ENCODE assay signal across 8 mouse cellular contexts in genomic region chr7:27837896-27838295, GRCm38 (mm10). TPM values are rescaled to one million over a fixed set of nuclear protein-coding genes. Genes with fewer than 3 reads are reported as not detected.
A peak's percentile ranks its signal among the peaks of the same experiment; 100 is the strongest.
DNase-seq lines count a peak whose midpoint lies in the region; ATAC-seq lines count a peak whose summit lies in the region.

No protein-coding gene starts in this region.

- no peaks in the 10 kb centered on the region for H3K9me3 ChIP-seq in forebrain, embryonic 11.5 days (ENCODE audit: control insufficient read depth, low read length)
- no peaks in the 10 kb centered on the region for H3K9me3 ChIP-seq in limb, embryonic 15.5 days
- H3K9me3 ChIP-seq in stomach, embryonic 15.5 days = no peaks in the 10 kb centered on the region

- H3K9ac ChIP-seq in forebrain, embryonic 11.5 days (ENCODE audit: low read length) = peak overlapping the region; percentile 52
- H3K9ac ChIP-seq in limb, embryonic 15.5 days = peak overlapping the region; percentile 42
- H3K9ac ChIP-seq in stomach, embryonic 15.5 days = no peak overlapping the region; the same call in 1 of the 2 replicates

- no peaks in the 10 kb centered on the region for H3K36me3 ChIP-seq in forebrain, embryonic 11.5 days (ENCODE audit: control insufficient read depth, insufficient read depth, low read length)
- no peaks in the 10 kb centered on the region for H3K36me3 ChIP-seq in limb, embryonic 15.5 days
- no peaks in the 10 kb centered on the region for H3K36me3 ChIP-seq in stomach, embryonic 15.5 days

- H3K27ac ChIP-seq in forebrain, embryonic 11.5 days (ENCODE audit: low read depth, low read length) = peak overlapping the region; percentile 55; the same call in 1 of the 2 replicates
- H3K27ac ChIP-seq in limb, embryonic 15.5 days = peak overlapping the region; percentile 86
- peak overlapping the region; percentile 80 for H3K27ac ChIP-seq in stomach, embryonic 15.5 days

- WGBS in forebrain, embryonic 11.5 days = 38% methylated on average over 6 of the region's 6 CpGs
- 29% methylated on average over 6 of the region's 6 CpGs for WGBS in limb, embryonic 15.5 days
- WGBS in stomach, embryonic 15.5 days = 21% methylated on average over 6 of the region's 6 CpGs

- ATAC-seq in forebrain, embryonic 11.5 days (replicated peaks; ENCODE audit: low FRiP score) = 0 out of 2 replicates have a peak, but pooled peaks have one; percentile 14
- ATAC-seq in limb, embryonic 15.5 days (ENCODE audit: insufficient number of reproducible peaks, low FRiP score, low TSS enrichment, low read depth) = no peak
- no peak for ATAC-seq in stomach, embryonic 15.5 days (ENCODE audit: insufficient read depth, low FRiP score, low read depth)

- peak overlapping the region; percentile 39 for H3K4me3 ChIP-seq in forebrain, embryonic 11.5 days (ENCODE audit: low read depth, low read length)
- peak overlapping the region; percentile 53 for H3K4me3 ChIP-seq in limb, embryonic 15.5 days
- H3K4me3 ChIP-seq in stomach, embryonic 15.5 days (replicated peaks) = peak overlapping the region; percentile 54

- DNase-seq in embryo, embryonic 11 days = peak; percentile 12
- DNase-seq in embryo, embryonic 10.5 days (ENCODE audit: low spot score) = no peak
- peak; percentile 9 for DNase-seq in CD4-positive helper T cell, adult 2 months (ENCODE audit: low read depth, low spot score)
- DNase-seq in forebrain, embryonic 11.5 days (ENCODE audit: low spot score) = no peak
- no peak for DNase-seq in right cerebral cortex, adult 18-20 months
- no peak for DNase-seq in layer of hippocampus, adult 8-10 months (ENCODE audit: low spot score in 2 of 2)

- H3K27me3 ChIP-seq in forebrain, embryonic 11.5 days (ENCODE audit: control insufficient read depth, insufficient read depth, low read length) = no peaks in the 10 kb centered on the region
- no peaks in the 10 kb centered on the region for H3K27me3 ChIP-seq in limb, embryonic 15.5 days
- no peaks in the 10 kb centered on the region for H3K27me3 ChIP-seq in stomach, embryonic 15.5 days (replicated peaks)

- H3K4me1 ChIP-seq in forebrain, embryonic 11.5 days (replicated peaks; ENCODE audit: control insufficient read depth, insufficient read depth, low read length) = peaks cover 3% of the 10 kb centered on the region; the same call in 1 of the 2 replicates
- no peaks in the 10 kb centered on the region for H3K4me1 ChIP-seq in limb, embryonic 15.5 days
- H3K4me1 ChIP-seq in stomach, embryonic 15.5 days = peaks cover 6% of the 10 kb centered on the region; the same call in 1 of the 2 replicates

- H3K4me2 ChIP-seq in forebrain, embryonic 11.5 days (ENCODE audit: low read depth, low read length, severe bottlenecking) = peak overlapping the region; percentile 48
- peak overlapping the region; percentile 59 for H3K4me2 ChIP-seq in limb, embryonic 15.5 days
- peak overlapping the region; percentile 55 for H3K4me2 ChIP-seq in stomach, embryonic 15.5 days

RNA-seq across cellular contexts. Expression of gene Zfp59, which starts 0.5 kb away (rescaled TPM):
- polyA plus RNA-seq in forebrain, embryonic 11.5 days (2014; fragmentation: Nextera tagmentation; extraction: Ambion mirVana) = 12.8 and 13.9 TPM in 2 replicates
- 7.2 and 8.0 TPM in 2 replicates for polyA plus RNA-seq in limb, embryonic 15.5 days (2015; fragmentation: Nextera tagmentation; extraction: Ambion mirVana)
- 6.1 and 6.8 TPM in 2 replicates for polyA plus RNA-seq in stomach, embryonic 15.5 days (2015; fragmentation: Nextera tagmentation; extraction: Ambion mirVana)
- 1 to 10 TPM; 3.8 to 4.9 (median 4.3) TPM for total RNA-seq in layer of hippocampus, adult 8-10 months (2022)

RNA-seq across cellular contexts. Expression of gene Zfp607a, which starts 19.4 kb away (rescaled TPM):
- polyA plus RNA-seq in forebrain, embryonic 11.5 days (2014; fragmentation: Nextera tagmentation; extraction: Ambion mirVana) = 4.4 and 4.7 TPM in 2 replicates
- polyA plus RNA-seq in limb, embryonic 15.5 days (2015; fragmentation: Nextera tagmentation; extraction: Ambion mirVana) = 3.6 and 3.7 TPM in 2 replicates
- polyA plus RNA-seq in stomach, embryonic 15.5 days (2015; fragmentation: Nextera tagmentation; extraction: Ambion mirVana) = 3.9 and 4.6 TPM in 2 replicates
- total RNA-seq in layer of hippocampus, adult 8-10 months (2022) = 1 to 10 TPM; 2.6 to 3.2 (median 2.9) TPM

RNA-seq across cellular contexts. Expression of gene Zfp626, which starts 30.9 kb away (rescaled TPM):
- polyA plus RNA-seq in forebrain, embryonic 11.5 days (2014; fragmentation: Nextera tagmentation; extraction: Ambion mirVana) = 3.1 and 3.3 TPM in 2 replicates
- polyA plus RNA-seq in limb, embryonic 15.5 days (2015; fragmentation: Nextera tagmentation; extraction: Ambion mirVana) = 1.8 and 2.0 TPM in 2 replicates
- 2.0 and 2.1 TPM in 2 replicates for polyA plus RNA-seq in stomach, embryonic 15.5 days (2015; fragmentation: Nextera tagmentation; extraction: Ambion mirVana)
- total RNA-seq in layer of hippocampus, adult 8-10 months (2022) = 10 to 100 TPM in 1 of 4 experiments, 1 to 10 TPM in 3; 8.6 to 10.6 (median 9.3) TPM

Comparison
In these comparisons a context has a peak if more than half of its experiments do, and no peak if none do; other contexts are left out.
1. DNase-seq: peak in embryo, embryonic 11 days (single experiment) and CD4-positive helper T cell, adult 2 months (single experiment); none in embryo, embryonic 10.5 days (single experiment), forebrain, embryonic 11.5 days (single experiment), right cerebral cortex, adult 18-20 months (single experiment) and layer of hippocampus, adult 8-10 months (0 of 2).
2. Peak in every context shown above with its lines, with median percentiles within 50 percentile points of each other: H3K27ac ChIP-seq, H3K4me2 ChIP-seq and H3K4me3 ChIP-seq.